Mouse (Mus musculus) liver, adult 2 months (tissue): Measurements from ENCODE around the gene Lrr1.

Source experiments
- CTCF ChIP-seq: fragments of 200-500 bp; IDR thresholded peaks from 2 replicates; pipeline ENCODE4 v1.5.1; 2011; ENCODE audit warnings: low read depth, low read length, control low read depth
- POLR2A ChIP-seq: fragments of 200-500 bp; IDR thresholded peaks from 2 replicates; pipeline ENCODE4 v1.6.1; 2011; ENCODE audit warnings: low read length, control low read depth; ENCODE audit not compliant: insufficient read depth; ENCODE audit errors: extremely low read depth

DNA sequence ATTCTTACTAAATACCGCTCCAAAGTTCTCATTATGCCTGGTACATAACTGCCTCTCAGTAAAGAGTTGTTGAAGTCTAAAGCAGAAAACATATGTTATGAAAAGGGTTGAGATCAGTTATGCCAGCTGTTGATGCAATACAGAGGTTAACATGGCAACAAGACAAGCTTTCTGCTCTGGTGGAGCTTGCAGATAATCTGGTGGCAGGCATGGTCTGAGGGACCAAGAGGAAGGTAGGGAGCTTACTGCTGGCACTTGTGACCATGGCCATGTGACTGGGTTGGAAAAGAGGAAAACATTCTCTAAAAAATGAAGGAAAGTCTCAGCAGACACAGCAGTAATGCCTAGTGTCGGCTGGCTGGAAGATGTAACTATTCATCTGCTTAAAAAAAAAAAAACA is 2.7 kb downstream of the Lrr1 start:
- no peak for TF ChIP-seq CTCF
- no peak for TF ChIP-seq POLR2A
